25 mouse cellular contexts compared by ENCODE assay signal in genomic region chr6:70875017-70875416, GRCm38 (mm10). TPM values are rescaled to one million over a fixed set of nuclear protein-coding genes. Genes with fewer than 3 reads are reported as not detected.
"Had no signal": no experiment of that assay in that cellular context is flagged by ENCODE, and none has a peak within 500 bp of the region (broad histone marks: within the 10 kb centered on the region; RNA-seq: fewer than 3 reads in every experiment).

No protein-coding gene starts in this region.

- H3K4me3 ChIP-seq: limb, embryonic 10.5 days; limb, embryonic 13.5 days; liver, embryonic 13.5 days; midbrain, embryonic 15.5 days; neural tube, embryonic 12.5 days; neural tube, embryonic 15.5 days; stomach, embryonic 15.5 days had no signal

- H3K9me3 ChIP-seq: limb, embryonic 10.5 days; limb, embryonic 13.5 days; liver, embryonic 13.5 days; midbrain, embryonic 15.5 days; neural tube, embryonic 12.5 days; neural tube, embryonic 15.5 days; stomach, embryonic 15.5 days had no signal

- H3K36me3 ChIP-seq: neural tube, embryonic 12.5 days had no signal

- H3K27ac ChIP-seq: limb, embryonic 10.5 days; limb, embryonic 13.5 days; liver, embryonic 13.5 days; macrophage; midbrain, embryonic 15.5 days; neural tube, embryonic 12.5 days; neural tube, embryonic 15.5 days; stomach, embryonic 15.5 days had no signal

- ATAC-seq: intestine, embryonic 16.5 days; lung, postnatal 0 days; midbrain, embryonic 15.5 days had no signal

- H3K27me3 ChIP-seq: limb, embryonic 13.5 days; liver, embryonic 13.5 days; midbrain, embryonic 15.5 days; neural tube, embryonic 12.5 days; neural tube, embryonic 15.5 days; stomach, embryonic 15.5 days had no signal

- H3K9ac ChIP-seq: limb, embryonic 13.5 days; liver, embryonic 13.5 days; lung, embryonic 14.5 days; midbrain, embryonic 15.5 days; neural tube, embryonic 12.5 days; neural tube, embryonic 15.5 days; stomach, embryonic 15.5 days had no signal

- H3K4me2 ChIP-seq: limb, embryonic 13.5 days; liver, embryonic 13.5 days; lung, embryonic 14.5 days; midbrain, embryonic 11.5 days; midbrain, embryonic 15.5 days; neural tube, embryonic 12.5 days; neural tube, embryonic 15.5 days; stomach, embryonic 15.5 days had no signal

- H3K4me1 ChIP-seq: limb, embryonic 10.5 days; midbrain, embryonic 15.5 days; neural tube, embryonic 12.5 days had no signal

- DNase-seq: kidney, postnatal 10 days; kidney, postnatal 4 days; liver; liver, embryonic 13.5 days; lung, embryonic 14.5 days; right cerebral cortex, postnatal 14 days; right cerebral cortex, postnatal 4 days; spleen, adult 18-20 months; thymus, postnatal 25 days had no signal

RNA-seq across cellular contexts. Expression of gene Tex37, which starts 43.7 kb away (rescaled TPM):
- total RNA-seq: layer of hippocampus, adult 18-20 months; layer of hippocampus, postnatal 14 days; left cerebral cortex, postnatal 25 days; megakaryocyte-erythroid progenitor cell, adult 5-6 weeks had no signal
- polyA plus RNA-seq: intestine, embryonic 16.5 days; limb, embryonic 10.5 days; limb, embryonic 13.5 days; liver, embryonic 13.5 days; liver, embryonic 16.5 days; lung, embryonic 14.5 days; lung, postnatal 0 days; macrophage; midbrain, embryonic 11.5 days; midbrain, embryonic 15.5 days; neural tube, embryonic 12.5 days; neural tube, embryonic 15.5 days; stomach, embryonic 15.5 days; thymus, postnatal 0 days had no signal
